In genomic region chr7:24506065-24506459, GRCm38 (mm10) we compare ENCODE assay signal across 8 mouse cellular contexts. TPM values are rescaled to one million over a fixed set of nuclear protein-coding genes. Genes with fewer than 3 reads are reported as not detected.
DNase-seq lines count a peak whose midpoint lies in the region; ATAC-seq and TF ChIP-seq lines count a peak whose summit lies in the region.
"Had no signal": no experiment of that assay in that cellular context is flagged by ENCODE, and none has a peak within 500 bp of the region (broad histone marks: within the 10 kb centered on the region; RNA-seq: fewer than 3 reads in every experiment).

No protein-coding gene starts in this region.

- 22% methylated on average over 3 of the region's 3 CpGs for WGBS in hindbrain, embryonic 10.5 days
- 43% methylated on average over 3 of the region's 3 CpGs for whole genome bisulfite sequencing in liver, embryonic 12.5 days (ENCODE audit: insufficient replicate concordance)

- peak overlapping the region; percentile 100 for H3K27ac ChIP-seq in hindbrain, embryonic 10.5 days
- H3K27ac ChIP-seq in liver, embryonic 12.5 days = 0 out of 2 replicates have a peak overlapping the region, but pooled peaks have one; percentile 86

- no peaks in the 10 kb centered on the region for H3K27me3 ChIP-seq in E14TG2a.4 (ENCODE audit: insufficient read depth, low read length)
- peaks cover 14% of the 10 kb centered on the region for H3K27me3 ChIP-seq in hindbrain, embryonic 10.5 days (ENCODE audit: insufficient read depth, poor library complexity, severe bottlenecking)
- peaks cover 50% of the 10 kb centered on the region for H3K27me3 ChIP-seq in liver, embryonic 12.5 days (replicated peaks)

- peak overlapping the region; percentile 92 for H3K4me3 ChIP-seq in E14TG2a.4 (replicated peaks; ENCODE audit: low read length)
- peak overlapping the region; percentile 77 for H3K4me3 ChIP-seq in hindbrain, embryonic 10.5 days
- peak overlapping the region; percentile 79 for H3K4me3 ChIP-seq in liver, embryonic 12.5 days

- peaks cover 88% of the 10 kb centered on the region for H3K4me1 ChIP-seq in E14TG2a.4 (replicated peaks; ENCODE audit: low read depth, low read length)
- H3K4me1 ChIP-seq in hindbrain, embryonic 10.5 days (replicated peaks) = peaks cover 49% of the 10 kb centered on the region
- H3K4me1 ChIP-seq in liver, embryonic 12.5 days = peaks cover 54% of the 10 kb centered on the region

- no peak for TF ChIP-seq CTCF in E14TG2a.4 (conservative IDR thresholded peaks at IDR 0.05; ENCODE audit: low read length)

- peak; percentile 71 to 73 for DNase-seq in cerebellum, postnatal 14 days
- DNase-seq in hindbrain, embryonic 10.5 days (ENCODE audit: low spot score) = no peak
- no peak for DNase-seq in gastrocnemius, adult 8-10 months (ENCODE audit: low spot score in 2 of 2)
- DNase-seq in right cerebral cortex, adult 18-20 months = no peak
- DNase-seq in frontal cortex, postnatal 14 days (ENCODE audit: low spot score in 2 of 2) = no peak

- peaks cover 26% of the 10 kb centered on the region for H3K36me3 ChIP-seq in E14TG2a.4 (ENCODE audit: insufficient read depth, low read length)
- peaks cover 36% of the 10 kb centered on the region for H3K36me3 ChIP-seq in hindbrain, embryonic 10.5 days
- no peaks in the 10 kb centered on the region for H3K36me3 ChIP-seq in liver, embryonic 12.5 days

- H3K4me2 ChIP-seq in liver, embryonic 12.5 days = peak overlapping the region; percentile 80

- ATAC-seq in liver, embryonic 12.5 days = no peak

- H3K9me3 ChIP-seq in E14TG2a.4 (ENCODE audit: low read length) = no peaks in the 10 kb centered on the region
- H3K9me3 ChIP-seq in hindbrain, embryonic 10.5 days = peaks cover 1% of the 10 kb centered on the region; the same call in 1 of the 2 replicates
- H3K9me3 ChIP-seq in liver, embryonic 12.5 days (replicated peaks) = 0 out of 2 replicates have a peak, but pooled peaks cover 1% of the 10 kb centered on the region

- H3K9ac ChIP-seq in liver, embryonic 12.5 days = no peak overlapping the region

RNA-seq across cellular contexts. Expression of gene Zfp428, which starts 0.7 kb away (rescaled TPM):
- polyA plus RNA-seq in hindbrain, embryonic 10.5 days (2016; fragmentation: Nextera tagmentation; extraction: Ambion mirVana) = 109 and 150 TPM in 2 replicates
- polyA plus RNA-seq in liver, embryonic 12.5 days (2016; fragmentation: Nextera tagmentation; extraction: Ambion mirVana) = 12.4 and 14.2 TPM in 2 replicates
- 1 to 10 TPM; 2.5 to 5.2 (median 4.0) TPM for total RNA-seq in gastrocnemius, adult 8-10 months (2022)

RNA-seq across cellular contexts. Expression of gene AC161166.1, which starts 6.2 kb away (rescaled TPM):
- 1.1 TPM in 2 replicates for polyA plus RNA-seq in hindbrain, embryonic 10.5 days (2016; fragmentation: Nextera tagmentation; extraction: Ambion mirVana)
- 0.20 and 0.24 TPM in 2 replicates for polyA plus RNA-seq in liver, embryonic 12.5 days (2016; fragmentation: Nextera tagmentation; extraction: Ambion mirVana)
- total RNA-seq in gastrocnemius, adult 8-10 months (2022) = not detected
- polyA plus RNA-seq: small intestine, adult 2 months had no signal

RNA-seq across cellular contexts. Expression of gene Cadm4, which starts 24.2 kb away (rescaled TPM):
- 12.1 and 38.6 TPM in 2 replicates for polyA plus RNA-seq in hindbrain, embryonic 10.5 days (2016; fragmentation: Nextera tagmentation; extraction: Ambion mirVana)
- 0.28 and 0.35 TPM in 2 replicates for polyA plus RNA-seq in liver, embryonic 12.5 days (2016; fragmentation: Nextera tagmentation; extraction: Ambion mirVana)
- total RNA-seq in gastrocnemius, adult 8-10 months (2022) = 1 to 10 TPM in 3 of 4 experiments, under 1 TPM in 1; 0.87 to 3.6 (median 1.8) TPM

RNA-seq across cellular contexts. Expression of gene Irgq, which starts 24.4 kb away (rescaled TPM):
- polyA plus RNA-seq in hindbrain, embryonic 10.5 days (2016; fragmentation: Nextera tagmentation; extraction: Ambion mirVana) = 10.7 and 14.9 TPM in 2 replicates
- 2.8 and 3.1 TPM in 2 replicates for polyA plus RNA-seq in liver, embryonic 12.5 days (2016; fragmentation: Nextera tagmentation; extraction: Ambion mirVana)
- 10 to 100 TPM; 10.9 to 15.8 (median 12.7) TPM for total RNA-seq in gastrocnemius, adult 8-10 months (2022)

RNA-seq across cellular contexts. Expression of gene Pinlyp, which starts 39.9 kb away (rescaled TPM):
- 0.26 TPM in 1 of 2 replicates, not detected in the other for polyA plus RNA-seq in hindbrain, embryonic 10.5 days (2016; fragmentation: Nextera tagmentation; extraction: Ambion mirVana)
- polyA plus RNA-seq in liver, embryonic 12.5 days (2016; fragmentation: Nextera tagmentation; extraction: Ambion mirVana) = not detected in 2 replicates
- not detected for total RNA-seq in gastrocnemius, adult 8-10 months (2022)
- polyA plus RNA-seq: small intestine, adult 2 months had no signal

Comparison
In these comparisons a context has a peak if more than half of its experiments do, and no peak if none do; other contexts are left out.
1. DNase-seq: peak in cerebellum, postnatal 14 days (2 of 2); none in hindbrain, embryonic 10.5 days (single experiment), gastrocnemius, adult 8-10 months (0 of 2), right cerebral cortex, adult 18-20 months (single experiment) and frontal cortex, postnatal 14 days (0 of 2).
2. Peak in every context shown above with its lines, with median percentiles within 50 percentile points of each other: H3K4me3 ChIP-seq.